Mouse (Mus musculus): Measurements from ENCODE around the gene Crat. TPM values are rescaled to one million over a fixed set of nuclear protein-coding genes. Genes with fewer than 3 reads are reported as not detected.
A peak's percentile ranks its signal among the peaks of the same experiment; 100 is the strongest.

The Crat gene
- polyA plus RNA-seq, 1 experiment from 2014 or later: 27.7 TPM

DNA sequence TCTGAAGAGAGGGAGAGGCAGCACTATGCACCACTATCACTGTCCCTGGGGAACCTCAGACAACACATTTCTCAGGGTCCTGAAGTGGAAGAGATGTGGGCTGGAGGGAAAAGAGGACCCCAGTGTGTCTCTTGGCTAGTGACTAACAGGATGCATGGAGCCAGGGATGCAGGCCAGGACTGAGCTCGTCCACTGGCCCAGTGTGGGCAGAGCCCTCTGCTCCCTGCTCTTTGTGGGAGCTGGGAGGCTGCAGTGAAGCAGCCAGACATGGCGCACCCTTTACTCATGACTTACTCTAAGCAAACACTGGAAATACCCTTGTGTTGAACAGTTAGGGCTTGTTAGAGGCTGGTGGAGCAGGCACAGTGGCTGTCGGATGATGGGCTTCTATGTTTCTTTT is 38.0 kb upstream of the Crat start:
- H3K9ac ChIP-seq (replicated peaks; ENCODE audit: low read depth, low read length): no peak overlapping the region
- no peak overlapping the region for H3K4me2 ChIP-seq (ENCODE audit: low read depth, low read length)
- H3K27ac ChIP-seq (ENCODE audit: low read depth, low read length): no peak overlapping the region
- no peaks in the 10 kb centered on the region for H3K9me3 ChIP-seq (ENCODE audit: control insufficient read depth, low read length)
- no peak overlapping the region for H3K4me3 ChIP-seq (ENCODE audit: low read depth, low read length)
- WGBS: 87% methylated on average over 3 of the region's 3 CpGs
- no peaks in the 10 kb centered on the region for H3K36me3 ChIP-seq (ENCODE audit: control insufficient read depth, insufficient read depth, low read length)
- no peaks in the 10 kb centered on the region for H3K4me1 ChIP-seq (ENCODE audit: control insufficient read depth, insufficient read depth, low read length)
- ATAC-seq (ENCODE audit: low read depth): no peak
- H3K27me3 ChIP-seq (ENCODE audit: control insufficient read depth, insufficient read depth, low read length): no peaks in the 10 kb centered on the region

DNA sequence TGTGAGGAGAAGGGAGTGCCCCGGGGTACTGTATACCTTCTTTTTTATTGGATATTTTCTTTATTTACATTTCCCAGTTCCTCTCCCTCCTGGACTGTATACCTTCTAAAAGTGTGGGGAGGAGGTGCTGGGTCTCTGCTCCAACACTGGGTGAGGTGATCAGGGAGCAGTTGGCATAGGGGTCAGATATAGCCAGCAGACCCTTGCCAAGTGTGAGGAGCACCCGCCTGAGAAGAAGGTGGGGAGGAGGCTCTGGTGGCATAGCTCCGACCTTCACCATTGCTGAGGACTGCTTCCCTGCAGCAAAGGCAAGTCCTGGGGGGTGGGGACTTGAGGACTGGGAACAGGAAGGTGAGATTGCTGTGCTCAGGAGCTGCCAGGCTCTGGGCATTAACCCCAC is 35.9 kb upstream of the Crat start:
- Histone ChIP-seq H3K9me3 (ENCODE audit: control insufficient read depth, low read length) (no peaks in the 10 kb centered on the region), H3K9ac (replicated peaks; ENCODE audit: low read depth, low read length) (no peak overlapping the region), H3K36me3 (ENCODE audit: control insufficient read depth, insufficient read depth, low read length) (0 out of 2 replicates have a peak, but pooled peaks cover 3% of the 10 kb centered on the region), H3K4me3 (ENCODE audit: low read depth, low read length) (no peak overlapping the region), H3K4me2 (ENCODE audit: low read depth, low read length) (no peak overlapping the region), H3K4me1 (ENCODE audit: control insufficient read depth, insufficient read depth, low read length) (no peaks in the 10 kb centered on the region), H3K27ac (ENCODE audit: low read depth, low read length) (no peak overlapping the region), H3K27me3 (ENCODE audit: control insufficient read depth, insufficient read depth, low read length) (no peaks in the 10 kb centered on the region)
- WGBS: 80% methylated on average over 3 of the region's 3 CpGs
- ATAC-seq (ENCODE audit: low read depth): no peak

DNA sequence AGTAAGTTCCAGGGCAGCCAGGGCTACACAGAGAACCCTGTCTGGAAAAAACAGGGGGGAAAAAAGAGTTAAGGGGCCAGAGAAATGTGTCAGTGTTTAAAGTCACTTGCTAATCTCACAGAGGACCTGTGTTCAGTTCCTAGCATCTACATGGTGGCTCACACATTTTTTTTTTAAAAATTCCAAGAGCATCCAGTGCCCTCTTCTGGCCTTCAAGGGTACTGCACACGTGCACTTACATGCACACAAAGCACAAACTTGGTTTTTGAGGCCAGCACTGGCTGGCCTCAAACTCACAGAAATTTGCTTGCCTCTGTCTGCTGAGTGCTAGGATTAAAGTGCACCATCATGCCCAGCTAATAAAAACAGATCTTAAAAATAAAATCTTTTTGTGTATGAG is 34.9 kb upstream of the Crat start:
- no peak for ATAC-seq (ENCODE audit: low read depth)
- Histone ChIP-seq H3K4me2 (ENCODE audit: low read depth, low read length) (no peak overlapping the region), H3K4me3 (ENCODE audit: low read depth, low read length) (no peak overlapping the region), H3K27ac (ENCODE audit: low read depth, low read length) (no peak overlapping the region), H3K36me3 (ENCODE audit: control insufficient read depth, insufficient read depth, low read length) (peaks cover 7% of the 10 kb centered on the region; the same call in 1 of the 2 replicates), H3K4me1 (ENCODE audit: control insufficient read depth, insufficient read depth, low read length) (no peaks in the 10 kb centered on the region), H3K9ac (replicated peaks; ENCODE audit: low read depth, low read length) (no peak overlapping the region), H3K9me3 (ENCODE audit: control insufficient read depth, low read length) (no peaks in the 10 kb centered on the region), H3K27me3 (ENCODE audit: control insufficient read depth, insufficient read depth, low read length) (no peaks in the 10 kb centered on the region)
- WGBS: 67% methylated on average over 1 of the region's 1 CpGs

DNA sequence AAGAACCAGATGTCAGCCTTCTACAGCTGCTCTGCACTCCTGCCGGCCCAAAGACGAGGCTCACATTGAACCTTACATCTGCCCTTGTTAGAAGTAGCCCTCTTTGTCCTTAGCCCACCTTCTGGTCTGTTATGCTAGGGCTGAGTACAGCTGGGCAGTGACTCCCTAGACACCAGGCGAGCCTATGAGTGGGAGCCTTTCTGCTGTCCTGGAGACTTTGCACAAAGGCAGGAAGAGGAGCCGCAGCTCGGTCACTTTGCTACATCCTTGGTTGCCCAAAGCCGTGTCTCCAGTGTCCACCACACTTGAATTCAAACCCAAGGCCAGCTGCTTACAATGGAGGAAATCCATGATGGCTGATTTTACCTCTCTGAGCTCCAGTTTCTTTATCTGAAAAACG is 32.8 kb upstream of the Crat start:
- H3K27ac ChIP-seq (ENCODE audit: low read depth, low read length): no peak overlapping the region
- H3K9ac ChIP-seq (replicated peaks; ENCODE audit: low read depth, low read length): no peak overlapping the region
- no peaks in the 10 kb centered on the region for H3K27me3 ChIP-seq (ENCODE audit: control insufficient read depth, insufficient read depth, low read length)
- no peak overlapping the region for H3K4me3 ChIP-seq (ENCODE audit: low read depth, low read length)
- ATAC-seq (ENCODE audit: low read depth): no peak
- H3K9me3 ChIP-seq (ENCODE audit: control insufficient read depth, low read length): no peaks in the 10 kb centered on the region
- no peaks in the 10 kb centered on the region; the same call in 1 of the 2 replicates for H3K4me1 ChIP-seq (ENCODE audit: control insufficient read depth, insufficient read depth, low read length)
- WGBS: 93% methylated on average over 7 of the region's 7 CpGs
- peaks cover 15% of the 10 kb centered on the region; the same call in 1 of the 2 replicates for H3K36me3 ChIP-seq (ENCODE audit: control insufficient read depth, insufficient read depth, low read length)
- no peak overlapping the region for H3K4me2 ChIP-seq (ENCODE audit: low read depth, low read length)

DNA sequence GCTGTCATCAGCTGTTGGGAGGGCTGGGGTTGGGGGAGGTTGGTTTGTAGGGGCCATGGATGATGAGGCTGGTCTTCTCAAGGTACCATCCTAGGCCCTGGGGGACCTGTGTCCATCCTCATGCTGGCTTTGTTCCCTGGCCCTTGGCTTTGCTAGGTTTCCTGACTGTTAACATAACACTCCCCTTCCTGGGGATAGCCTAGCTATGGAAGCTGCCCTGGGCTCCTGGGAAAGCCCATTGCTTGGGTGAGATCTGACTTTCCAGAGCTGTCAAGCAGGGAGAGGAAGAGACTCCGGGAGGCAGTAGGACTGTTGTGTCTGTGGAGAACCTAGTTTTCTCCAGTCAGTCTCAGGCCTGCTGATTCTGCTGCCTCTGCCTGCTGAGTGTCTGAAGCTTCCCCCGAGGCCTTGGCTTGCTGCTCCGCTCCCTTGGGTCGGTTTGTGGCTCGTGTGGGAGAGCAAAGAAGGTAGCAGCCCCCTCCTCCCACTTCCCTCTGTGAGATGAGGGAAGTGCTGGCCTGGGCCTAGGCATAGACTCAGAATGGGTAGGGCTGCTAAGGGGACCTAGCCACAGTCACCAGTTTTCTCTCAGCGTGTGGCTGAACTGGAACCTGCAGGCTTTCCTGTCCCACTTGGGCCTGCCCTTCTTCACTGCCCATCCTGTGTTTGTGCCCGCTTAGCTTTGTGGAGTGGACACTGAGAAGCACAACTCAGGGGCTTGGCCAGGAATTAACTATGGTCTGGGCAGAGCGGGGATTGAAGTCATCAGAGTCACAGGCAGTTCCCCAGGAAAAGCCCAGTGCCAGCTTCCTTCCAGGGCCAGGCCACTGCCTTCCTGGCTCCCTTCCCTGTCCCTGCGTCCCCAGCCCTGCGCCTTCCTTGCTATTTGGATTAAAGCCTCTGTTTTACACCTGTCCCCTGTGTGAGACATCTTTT is 31.5 kb upstream of the Crat start:
- Histone ChIP-seq H3K4me1 (ENCODE audit: control insufficient read depth, insufficient read depth, low read length) (peaks cover 12% of the 10 kb centered on the region), H3K4me3 (ENCODE audit: low read depth, low read length) (no peak overlapping the region), H3K4me2 (ENCODE audit: low read depth, low read length) (no peak overlapping the region), H3K27me3 (ENCODE audit: control insufficient read depth, insufficient read depth, low read length) (no peaks in the 10 kb centered on the region), H3K27ac (ENCODE audit: low read depth, low read length) (peak overlapping the region; percentile 44; the same call in 1 of the 2 replicates), H3K9me3 (ENCODE audit: control insufficient read depth, low read length) (no peaks in the 10 kb centered on the region), H3K36me3 (ENCODE audit: control insufficient read depth, insufficient read depth, low read length) (peaks cover 20% of the 10 kb centered on the region; the same call in 1 of the 2 replicates), H3K9ac (replicated peaks; ENCODE audit: low read depth, low read length) (no peak overlapping the region)
- ATAC-seq (ENCODE audit: low read depth): no peak
- WGBS: 89% methylated on average over 10 of the region's 10 CpGs

DNA sequence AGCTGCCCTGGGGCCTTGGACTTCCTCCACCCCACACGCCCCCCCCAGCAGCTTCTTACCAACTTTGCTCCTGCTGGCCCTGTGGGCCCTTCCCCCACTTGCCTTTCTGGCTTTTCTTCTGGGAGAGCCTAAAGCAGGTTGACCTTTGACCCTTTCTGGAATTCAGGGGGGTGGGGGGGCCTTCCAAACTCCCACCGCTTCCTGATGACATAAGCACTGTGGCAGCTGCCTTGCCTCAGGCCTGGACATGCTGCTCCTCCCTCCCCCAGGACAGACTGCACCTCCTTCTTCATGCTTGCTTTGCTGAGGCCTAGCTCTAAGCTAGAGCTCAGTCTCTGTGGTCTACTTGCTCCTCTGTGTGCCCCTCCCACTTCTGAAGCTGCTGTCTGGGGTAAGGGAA is 29.7 kb upstream of the Crat start:
- Histone ChIP-seq H3K36me3 (ENCODE audit: control insufficient read depth, insufficient read depth, low read length) (peaks cover 20% of the 10 kb centered on the region; the same call in 1 of the 2 replicates), H3K9me3 (ENCODE audit: control insufficient read depth, low read length) (no peaks in the 10 kb centered on the region), H3K4me3 (ENCODE audit: low read depth, low read length) (no peak overlapping the region), H3K27me3 (ENCODE audit: control insufficient read depth, insufficient read depth, low read length) (no peaks in the 10 kb centered on the region), H3K4me2 (ENCODE audit: low read depth, low read length) (no peak overlapping the region), H3K27ac (ENCODE audit: low read depth, low read length) (0 out of 2 replicates have a peak overlapping the region, but pooled peaks have one; percentile 22), H3K9ac (replicated peaks; ENCODE audit: low read depth, low read length) (no peak overlapping the region), H3K4me1 (ENCODE audit: control insufficient read depth, insufficient read depth, low read length) (peaks cover 28% of the 10 kb centered on the region)
- ATAC-seq (ENCODE audit: low read depth): no peak
- WGBS: 45% methylated on average over 2 of the region's 2 CpGs

DNA sequence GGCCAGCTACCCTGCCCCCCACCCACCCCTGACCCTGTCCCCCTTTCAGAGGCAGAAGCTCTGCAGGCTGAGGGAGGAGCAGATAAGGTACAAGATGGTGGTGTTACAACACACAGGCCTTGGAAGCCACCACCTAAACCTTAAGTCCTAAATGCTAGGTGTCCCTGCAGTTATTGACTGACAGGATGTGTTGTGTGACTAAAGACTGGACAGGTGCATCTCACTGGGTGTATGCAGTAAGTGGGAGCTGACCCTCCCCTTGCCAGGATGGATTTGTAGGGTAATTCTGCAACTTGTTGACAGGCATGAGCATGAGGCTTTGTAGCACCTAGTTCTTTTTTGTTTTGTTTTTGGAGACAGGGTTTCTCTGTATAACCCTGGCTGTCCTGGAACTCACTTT is 28.8 kb upstream of the Crat start:
- H3K4me2 ChIP-seq (ENCODE audit: low read depth, low read length): no peak overlapping the region
- H3K9me3 ChIP-seq (ENCODE audit: control insufficient read depth, low read length): no peaks in the 10 kb centered on the region
- H3K27ac ChIP-seq (ENCODE audit: low read depth, low read length): 0 out of 2 replicates have a peak overlapping the region, but pooled peaks have one; percentile 28
- no peaks in the 10 kb centered on the region for H3K27me3 ChIP-seq (ENCODE audit: control insufficient read depth, insufficient read depth, low read length)
- peaks cover 24% of the 10 kb centered on the region; the same call in 1 of the 2 replicates for H3K36me3 ChIP-seq (ENCODE audit: control insufficient read depth, insufficient read depth, low read length)
- no peak overlapping the region for H3K9ac ChIP-seq (replicated peaks; ENCODE audit: low read depth, low read length)
- no peak for ATAC-seq (ENCODE audit: low read depth)
- H3K4me3 ChIP-seq (ENCODE audit: low read depth, low read length): no peak overlapping the region
- H3K4me1 ChIP-seq (ENCODE audit: control insufficient read depth, insufficient read depth, low read length): peaks cover 34% of the 10 kb centered on the region

DNA sequence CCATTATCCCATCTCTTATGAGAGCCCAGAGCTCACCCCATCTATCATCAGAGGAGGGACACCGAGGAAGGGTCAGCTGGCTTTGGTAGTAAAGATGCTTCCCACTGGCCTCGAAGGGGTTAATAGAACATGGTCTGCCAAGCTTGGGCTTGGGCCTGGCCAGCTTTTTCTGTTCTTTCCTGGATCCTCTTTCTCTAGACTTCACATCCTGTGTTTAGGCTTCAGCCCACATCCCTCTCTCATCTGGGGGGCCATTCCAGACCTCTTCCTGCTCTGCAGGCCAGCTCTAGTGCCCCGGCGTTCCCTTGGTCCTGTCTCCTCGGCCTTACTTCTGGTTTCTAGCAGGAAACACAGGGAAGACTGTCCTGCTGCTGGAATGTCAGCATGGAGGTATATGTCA is 28.4 kb upstream of the Crat start:
- Histone ChIP-seq H3K27me3 (ENCODE audit: control insufficient read depth, insufficient read depth, low read length) (no peaks in the 10 kb centered on the region), H3K36me3 (ENCODE audit: control insufficient read depth, insufficient read depth, low read length) (peaks cover 28% of the 10 kb centered on the region; the same call in 1 of the 2 replicates), H3K9me3 (ENCODE audit: control insufficient read depth, low read length) (no peaks in the 10 kb centered on the region), H3K4me3 (ENCODE audit: low read depth, low read length) (no peak overlapping the region), H3K4me2 (ENCODE audit: low read depth, low read length) (no peak overlapping the region), H3K4me1 (ENCODE audit: control insufficient read depth, insufficient read depth, low read length) (peaks cover 34% of the 10 kb centered on the region), H3K9ac (replicated peaks; ENCODE audit: low read depth, low read length) (no peak overlapping the region), H3K27ac (ENCODE audit: low read depth, low read length) (no peak overlapping the region)
- no peak for ATAC-seq (ENCODE audit: low read depth)
- WGBS: 79% methylated on average over 5 of the region's 5 CpGs

DNA sequence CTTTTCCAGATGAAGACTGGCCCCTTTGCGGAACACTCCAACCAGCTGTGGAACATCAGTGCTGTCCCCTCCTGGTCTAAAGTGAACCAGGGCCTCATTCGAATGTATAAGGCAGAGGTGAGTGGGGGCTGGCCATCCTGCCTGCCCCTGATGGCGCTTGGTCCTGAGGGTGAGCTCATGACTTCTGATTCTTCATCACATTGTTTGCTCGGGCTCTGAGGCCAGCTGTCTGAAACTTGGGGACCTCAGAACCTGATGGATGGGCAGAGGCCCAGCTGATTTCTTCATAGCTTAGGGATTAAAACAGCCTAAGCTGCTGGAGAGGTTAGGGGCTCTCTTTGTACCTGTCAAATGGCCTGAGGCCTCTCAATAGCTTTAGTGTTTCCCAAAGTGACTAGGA is 27.7 kb upstream of the Crat start:
- WGBS: 83% methylated on average over 4 of the region's 4 CpGs
- H3K4me3 ChIP-seq (ENCODE audit: low read depth, low read length): no peak overlapping the region
- no peak for ATAC-seq (ENCODE audit: low read depth)
- H3K27me3 ChIP-seq (ENCODE audit: control insufficient read depth, insufficient read depth, low read length): no peaks in the 10 kb centered on the region
- H3K36me3 ChIP-seq (ENCODE audit: control insufficient read depth, insufficient read depth, low read length): peaks cover 32% of the 10 kb centered on the region; the same call in 1 of the 2 replicates
- no peaks in the 10 kb centered on the region for H3K9me3 ChIP-seq (ENCODE audit: control insufficient read depth, low read length)
- peak overlapping the region; percentile 96; the same call in 1 of the 2 replicates for H3K27ac ChIP-seq (ENCODE audit: low read depth, low read length)
- H3K4me1 ChIP-seq (ENCODE audit: control insufficient read depth, insufficient read depth, low read length): peaks cover 34% of the 10 kb centered on the region
- H3K4me2 ChIP-seq (ENCODE audit: low read depth, low read length): no peak overlapping the region
- peak overlapping the region; percentile 32; the same call in 1 of the 2 replicates for H3K9ac ChIP-seq (replicated peaks; ENCODE audit: low read depth, low read length)
